Mouse (Mus musculus) CH12F3 (cell line): ENCODE data around the gene S100a5.

ENCODE experiments used
- in situ Hi-C: fragments of 300-500 bp; cut with MboI; formaldehyde crosslinking; loops from 2 replicates; pipeline ENCODE4 v1.14.3; 2020; ENCODE audit warnings: low sequenced_read_pairs

Gene S100a5

GRCm38 (mm10) chr3:90608223-90608622 lies at the start of gene S100a5:
Gene S100a5 (plus strand): TSS chr3:90608523.
- in situ Hi-C loops = no loop called here

GRCm38 (mm10) chr3:90560008-90560628 lies 48.2 kb upstream of the S100a5 start, which contains the start of gene S100a3:
Gene S100a3 (plus strand): TSS chr3:90560578.
- in situ Hi-C loops = no loop called here

- in situ Hi-C loops = no loop called here
These were observed 33.6 kb upstream of the S100a5 start for GRCm38 (mm10) chr3:90574691-90575090.

- in situ Hi-C loops = no loop called here
These were observed 33.0 kb upstream of the S100a5 start for GRCm38 (mm10) chr3:90575320-90575719.

- in situ Hi-C loops = no loop called here
These were observed 31.8 kb upstream of the S100a5 start for GRCm38 (mm10) chr3:90576351-90577001.

GRCm38 (mm10) chr3:90579433-90579832 lies 28.9 kb upstream of the S100a5 start:
- in situ Hi-C loops = no loop called here

- in situ Hi-C loops = no loop called here
These were observed 27.2 kb upstream of the S100a5 start for GRCm38 (mm10) chr3:90581141-90581540.

- in situ Hi-C loops = no loop called here
These were observed 26.2 kb upstream of the S100a5 start for GRCm38 (mm10) chr3:90582156-90582555.

- in situ Hi-C loops = no loop called here
These were observed 25.8 kb upstream of the S100a5 start for GRCm38 (mm10) chr3:90582556-90582955.

GRCm38 (mm10) chr3:90583893-90584292 lies 24.4 kb upstream of the S100a5 start:
- in situ Hi-C loops = no loop called here

- in situ Hi-C loops = no loop called here
These were observed 22.7 kb upstream of the S100a5 start for GRCm38 (mm10) chr3:90585595-90585994.

GRCm38 (mm10) chr3:90586016-90586643 lies 22.2 kb upstream of the S100a5 start:
- in situ Hi-C loops = no loop called here

GRCm38 (mm10) chr3:90586906-90587305 lies 21.4 kb upstream of the S100a5 start:
- in situ Hi-C loops = no loop called here

GRCm38 (mm10) chr3:90587361-90588101 lies 20.8 kb upstream of the S100a5 start:
- in situ Hi-C loops = no loop called here

- in situ Hi-C loops = no loop called here
These were observed 18.9 kb upstream of the S100a5 start for GRCm38 (mm10) chr3:90589390-90589789.

- in situ Hi-C loops = no loop called here
These were observed 18.4 kb upstream of the S100a5 start, which contains the start of gene S100a2 for GRCm38 (mm10) chr3:90589947-90590346. Gene S100a2 (plus strand): TSS chr3:90590247.

- in situ Hi-C loops = no loop called here
These were observed 13.9 kb upstream of the S100a5 start for GRCm38 (mm10) chr3:90594466-90594865.

- in situ Hi-C loops = no loop called here
These were observed 12.8 kb upstream of the S100a5 start for GRCm38 (mm10) chr3:90595556-90595955.

GRCm38 (mm10) chr3:90596810-90597209 lies 11.5 kb upstream of the S100a5 start:
- in situ Hi-C loops = no loop called here

- in situ Hi-C loops = no loop called here
These were observed 10.6 kb upstream of the S100a5 start for GRCm38 (mm10) chr3:90597736-90598135.

- in situ Hi-C loops = no loop called here
These were observed 10.1 kb upstream of the S100a5 start for GRCm38 (mm10) chr3:90598212-90598611.
